Mouse (Mus musculus): ENCODE measurements around the gene Nxph4. TPM values are rescaled to one million over a fixed set of nuclear protein-coding genes. Genes with fewer than 3 reads are reported as not detected.

The Nxph4 gene
- total and polyA plus RNA-seq, 3 experiments: 0.13 to 0.14 TPM; not detected in 1

GRCm38 (mm10) chr10:127544375-127544774 is 10.0 kb upstream of the Nxph4 start:
- H3K36me3 ChIP-seq (replicated peaks in 1 of 2; ENCODE audit: control insufficient read depth in 1 of 2, insufficient read depth in 1 of 2, low read length in 1 of 2): peaks cover 76 to 87% of the 10 kb centered on the region in 2 experiments
- in situ Hi-C loops (cut with MboI; ENCODE audit: low pct_ligation_motif_present, low pct_unique_long_range_greater_than_20kb, low sequenced_read_pairs): loop anchor here (5.0 kb wide), 1 partner anchor 37 kb away; no protein-coding TSS in a partner anchor
- no peak overlapping the region for H3K27ac ChIP-seq (ENCODE audit: insufficient read depth, low read depth)
- no peaks in the 10 kb centered on the region for H3K79me2 ChIP-seq (replicated peaks; ENCODE audit: control insufficient read depth, extremely low read depth, insufficient read depth, poor library complexity, severe bottlenecking)
- no peak for DNase-seq (ENCODE audit: extremely low read depth)
- H3K4me2 ChIP-seq (ENCODE audit: insufficient read depth, low read depth, poor library complexity, severe bottlenecking): no peak overlapping the region
- no peaks in the 10 kb centered on the region for H3K9me3 ChIP-seq (replicated peaks; ENCODE audit: low read length)
- H3K4me3 ChIP-seq (replicated peaks in 1 of 3; ENCODE audit: low read depth in 2 of 3, low read length in 2 of 3, poor library complexity in 1 of 3): no peak overlapping the region
- no peaks in the 10 kb centered on the region for H3K4me1 ChIP-seq (ENCODE audit: control insufficient read depth in 1 of 2, insufficient read depth in 2 of 2)
- H3K9ac ChIP-seq (ENCODE audit: insufficient read depth, low read depth): no peak overlapping the region
- H3K27me3 ChIP-seq (replicated peaks): no peaks in the 10 kb centered on the region
- dilution Hi-C loops (cut with MboI; ENCODE audit: extremely low pct_ligation_motif_present, extremely low pct_unique_long_range_greater_than_20kb, low sequenced_read_pairs): no loop called here
- no peak for TF ChIP-seq E2F4 (IDR thresholded peaks at IDR 0.05; ENCODE audit: insufficient replicate concordance, low read depth, low read length)
- no peak for TF ChIP-seq HCFC1 (IDR thresholded peaks at IDR 0.05; ENCODE audit: low read depth, low read length)
- TF ChIP-seq POLR2A (IDR thresholded peaks at IDR 0.05; ENCODE audit: low read depth, low read length): no peak
- TF ChIP-seq POLR2AphosphoS2 (IDR thresholded peaks at IDR 0.05; ENCODE audit: low read depth, low read length): no peak
- no peak for TF ChIP-seq RCOR1 (conservative IDR thresholded peaks at IDR 0.05; ENCODE audit: low read depth, low read length)
- TF ChIP-seq KAT2A (IDR thresholded peaks at IDR 0.05; ENCODE audit: insufficient replicate concordance, low read length): no peak
- TF ChIP-seq NRF1 (IDR thresholded peaks at IDR 0.05; ENCODE audit: low read depth, low read length): no peak
- no peak for TF ChIP-seq MYC (IDR thresholded peaks at IDR 0.05; ENCODE audit: low read depth, low read length)
- no peak for TF ChIP-seq ZC3H11A (IDR thresholded peaks at IDR 0.05; ENCODE audit: low read depth, low read length)
- no peak for TF ChIP-seq USF2 (conservative IDR thresholded peaks at IDR 0.05; ENCODE audit: low read depth, low read length)
- TF ChIP-seq MXI1 (IDR thresholded peaks at IDR 0.05; ENCODE audit: low read depth, low read length): no peak
- no peak for TF ChIP-seq MAZ (IDR thresholded peaks at IDR 0.05; ENCODE audit: low read depth, low read length)
- no peak for TF ChIP-seq ELF1 (IDR thresholded peaks at IDR 0.05; ENCODE audit: low read depth, low read length)
- TF ChIP-seq JUN (IDR thresholded peaks at IDR 0.05; ENCODE audit: insufficient read depth, low read depth, low read length): no peak
- no peak for TF ChIP-seq ZKSCAN1 (IDR thresholded peaks at IDR 0.05; ENCODE audit: borderline replicate concordance, low read depth, low read length)
- TF ChIP-seq CHD1 (IDR thresholded peaks at IDR 0.05; ENCODE audit: low read depth, low read length): no peak
- no peak for TF ChIP-seq MEF2A (IDR thresholded peaks at IDR 0.05; ENCODE audit: borderline replicate concordance, low read depth, low read length)
- no peak for TF ChIP-seq UBTF (IDR thresholded peaks at IDR 0.05; ENCODE audit: low read depth, low read length)

DNA sequence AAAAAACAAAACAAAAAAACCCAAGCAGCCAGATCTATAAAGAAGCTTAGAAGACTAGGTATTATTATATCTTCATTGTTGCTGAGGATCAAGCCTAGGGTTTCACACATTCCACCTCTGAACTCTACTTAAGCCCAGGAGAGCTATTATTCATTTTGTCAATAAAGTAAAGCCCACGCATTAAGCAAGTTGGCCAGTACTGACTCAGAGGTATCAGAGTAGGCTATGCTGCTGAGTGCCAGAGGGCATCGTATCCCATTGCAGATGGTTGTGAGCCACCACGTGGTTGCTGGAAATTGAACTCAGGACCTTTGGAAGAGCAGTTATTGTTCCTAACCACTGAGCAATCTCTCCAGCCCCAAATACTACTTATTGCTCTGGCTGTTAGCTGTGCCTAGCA is 9.6 kb upstream of the Nxph4 start:
- DNase-seq (ENCODE audit: extremely low read depth): no peak
- in situ Hi-C loops (cut with MboI; ENCODE audit: low pct_ligation_motif_present, low pct_unique_long_range_greater_than_20kb, low sequenced_read_pairs): loop anchor here (5.0 kb wide), 1 partner anchor 37 kb away; no protein-coding TSS in a partner anchor
- H3K27me3 ChIP-seq (replicated peaks): no peaks in the 10 kb centered on the region
- no peaks in the 10 kb centered on the region for H3K9me3 ChIP-seq (replicated peaks; ENCODE audit: low read length)
- no peaks in the 10 kb centered on the region for H3K4me1 ChIP-seq (ENCODE audit: control insufficient read depth in 1 of 2, insufficient read depth in 2 of 2)
- H3K27ac ChIP-seq (ENCODE audit: insufficient read depth, low read depth): no peak overlapping the region
- dilution Hi-C loops (cut with MboI; ENCODE audit: extremely low pct_ligation_motif_present, extremely low pct_unique_long_range_greater_than_20kb, low sequenced_read_pairs): no loop called here
- no peak overlapping the region for H3K4me2 ChIP-seq (ENCODE audit: insufficient read depth, low read depth, poor library complexity, severe bottlenecking)
- H3K4me3 ChIP-seq (replicated peaks in 1 of 3; ENCODE audit: low read depth in 2 of 3, low read length in 2 of 3, poor library complexity in 1 of 3): no peak overlapping the region
- no peaks in the 10 kb centered on the region for H3K79me2 ChIP-seq (replicated peaks; ENCODE audit: control insufficient read depth, extremely low read depth, insufficient read depth, poor library complexity, severe bottlenecking)
- H3K36me3 ChIP-seq (replicated peaks in 1 of 2; ENCODE audit: control insufficient read depth in 1 of 2, insufficient read depth in 1 of 2, low read length in 1 of 2): peaks cover 75 to 86% of the 10 kb centered on the region in 2 experiments
- no peak overlapping the region for H3K9ac ChIP-seq (ENCODE audit: insufficient read depth, low read depth)
- TF ChIP-seq ZC3H11A (IDR thresholded peaks at IDR 0.05; ENCODE audit: low read depth, low read length): no peak
- TF ChIP-seq ETS1 (conservative IDR thresholded peaks at IDR 0.05; ENCODE audit: low read depth, low read length): no peak
- no peak for TF ChIP-seq NRF1 (IDR thresholded peaks at IDR 0.05; ENCODE audit: low read depth, low read length)
- TF ChIP-seq ZKSCAN1 (IDR thresholded peaks at IDR 0.05; ENCODE audit: borderline replicate concordance, low read depth, low read length): no peak
- TF ChIP-seq GABPA (IDR thresholded peaks at IDR 0.05; ENCODE audit: insufficient replicate concordance, low read depth, low read length): no peak
- TF ChIP-seq E2F4 (IDR thresholded peaks at IDR 0.05; ENCODE audit: insufficient replicate concordance, low read depth, low read length): no peak
- TF ChIP-seq IRF4 (IDR thresholded peaks at IDR 0.05; ENCODE audit: low read depth, low read length): no peak
- TF ChIP-seq TBP (conservative IDR thresholded peaks at IDR 0.05; ENCODE audit: low read depth, low read length): no peak
- no peak for TF ChIP-seq MXI1 (IDR thresholded peaks at IDR 0.05; ENCODE audit: low read depth, low read length)
- no peak for TF ChIP-seq MAZ (IDR thresholded peaks at IDR 0.05; ENCODE audit: low read depth, low read length)
- TF ChIP-seq JUN (IDR thresholded peaks at IDR 0.05; ENCODE audit: insufficient read depth, low read depth, low read length): no peak
- TF ChIP-seq CTCF (conservative IDR thresholded peaks at IDR 0.05 in 1 of 2, IDR thresholded peaks at IDR 0.05 in 1 of 2; ENCODE audit: low read depth in 2 of 2, low read length in 2 of 2): no peak
- TF ChIP-seq USF1 (IDR thresholded peaks at IDR 0.05; ENCODE audit: low read depth, low read length): no peak
- TF ChIP-seq SMC3 (IDR thresholded peaks at IDR 0.05; ENCODE audit: low read depth, low read length): no peak
- no peak for TF ChIP-seq JUND (conservative IDR thresholded peaks at IDR 0.05; ENCODE audit: low read depth, low read length)
